Mouse (Mus musculus) embryonic facial prominence, embryonic 13.5 days (tissue): Measurements from ENCODE around the gene Olfr39. TPM values are rescaled to one million over a fixed set of nuclear protein-coding genes. Genes with fewer than 3 reads are reported as not detected.
"Not testable (repeated sequence)": the region's sequence is repeated elsewhere in the genome, so short reads cannot be mapped to it uniquely, and the experiment has no call there.

Experiments used
- ATAC-seq: fragments of 200-750 bp; cut with Nextera tagmentation; 2 replicates; pipeline ENCODE4 v1.8.0; 2017; ENCODE audit warnings: low read depth; ENCODE audit not compliant: insufficient number of reproducible peaks, insufficient read depth, low FRiP score, low TSS enrichment
- H3K27ac ChIP-seq: fragments of 300-500 bp; sonication (generic); 2 replicates; pipeline ENCODE4 v1.5.1; 2015; ENCODE audit warnings: moderate library complexity, mild to moderate bottlenecking, inconsistent platforms
- H3K27me3 ChIP-seq: fragments of 300-500 bp; sonication (generic); 2 replicates; pipeline ENCODE4 v1.6.1; 2015; ENCODE audit warnings: mild to moderate bottlenecking, inconsistent platforms
- H3K36me3 ChIP-seq: fragments of 300-500 bp; sonication (generic); 2 replicates; pipeline ENCODE4 v1.6.1; 2015; ENCODE audit warnings: mild to moderate bottlenecking, inconsistent platforms
- H3K4me1 ChIP-seq: fragments of 300-500 bp; sonication (generic); 2 replicates; pipeline ENCODE4 v1.6.1; 2015; ENCODE audit warnings: inconsistent platforms
- H3K4me2 ChIP-seq: fragments of 300-500 bp; sonication (generic); 2 replicates; pipeline ENCODE4 v1.6.1; 2015; ENCODE audit warnings: moderate library complexity, mild to moderate bottlenecking, inconsistent platforms
- H3K4me3 ChIP-seq: fragments of 300-500 bp; sonication (generic); 2 replicates; pipeline ENCODE4 v1.5.1; 2015; ENCODE audit warnings: mild to moderate bottlenecking, inconsistent platforms
- H3K9ac ChIP-seq: fragments of 300-500 bp; sonication (generic); 2 replicates; pipeline ENCODE4 v1.6.1; 2015; ENCODE audit warnings: mild to moderate bottlenecking, inconsistent platforms
- H3K9me3 ChIP-seq: fragments of 300-500 bp; sonication (generic); 2 replicates; pipeline ENCODE4 v1.6.1; 2016; ENCODE audit warnings: inconsistent platforms
- WGBS: fragments of 180-500 bp; shearing (Covaris S2); methylation state at CpG from one replicate; pipeline ENCODE4 v1.1.7; 2015; ENCODE audit warnings: mixed read lengths; 5-methylcytosine and 5-hydroxymethylcytosine counted together
- polyA plus RNA-seq: library from polyadenylated mRNA; unstranded; fragments of >200 nt; fragmentation: Nextera tagmentation; extraction: Ambion mirVana; gene quantifications from 2 replicates; pipeline ENCODE4 v1.2.1, GENCODE M21; 2015

Gene Olfr39
- polyA plus RNA-seq = not detected in 2 replicates

- no peaks in the 10 kb centered on the region for H3K27me3 ChIP-seq
- WGBS = 84% methylated on average over 1 of the region's 1 CpGs
- H3K36me3 ChIP-seq = no peaks in the 10 kb centered on the region
- H3K4me1 ChIP-seq = no peaks in the 10 kb centered on the region
- no peak within 1 kb of the TSS for H3K9ac ChIP-seq
- no peak for ATAC-seq
- H3K4me2 ChIP-seq = no peak within 1 kb of the TSS
- no peak within 1 kb of the TSS for H3K4me3 ChIP-seq
- H3K27ac ChIP-seq = no peak within 1 kb of the TSS
- no peaks in the 10 kb centered on the region for H3K9me3 ChIP-seq
Observed at GRCm38 (mm10) chr9:20282051-20282450, at the start of gene Olfr39. TSS of gene Olfr39 (plus strand) at chr9:20282351.

- Histone ChIP-seq H3K9me3 (no peaks in the 10 kb centered on the region), H3K36me3 (no peaks in the 10 kb centered on the region), H3K4me1 (no peaks in the 10 kb centered on the region), H3K4me2 (no peak within 1 kb of the TSS), H3K9ac (no peak within 1 kb of the TSS), H3K27ac (no peak within 1 kb of the TSS), H3K27me3 (no peaks in the 10 kb centered on the region), H3K4me3 (no peak within 1 kb of the TSS)
- ATAC-seq = no peak
Observed at GRCm38 (mm10) chr9:20236819-20237218, 45.3 kb upstream of the Olfr39 start, which contains the start of gene Olfr872. TSS of gene Olfr872 (plus strand) at chr9:20237119.

DNA sequence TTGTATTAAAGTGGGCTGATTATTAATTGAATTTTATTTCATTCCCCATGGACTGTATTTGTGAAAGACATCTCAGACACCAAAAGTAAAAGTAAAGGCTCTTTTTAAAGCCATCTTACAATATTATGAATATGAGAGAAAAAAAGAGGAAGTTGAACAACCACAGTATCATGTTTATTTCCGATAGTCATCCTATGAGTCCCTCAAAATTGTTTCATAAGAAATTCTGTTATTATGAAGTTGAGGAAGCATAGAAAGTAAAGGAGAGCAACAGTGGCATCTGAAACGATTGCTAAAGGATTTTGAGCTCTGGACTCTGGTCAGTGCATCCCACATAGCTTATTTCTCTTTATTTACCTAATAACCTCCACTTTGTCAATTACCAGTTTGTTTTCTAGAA, 44.8 kb upstream of the Olfr39 start:
- no peak overlapping the region for H3K4me3 ChIP-seq
- no peaks in the 10 kb centered on the region for H3K36me3 ChIP-seq
- no peak for ATAC-seq
- H3K27ac ChIP-seq = no peak overlapping the region
- no peak overlapping the region for H3K9ac ChIP-seq
- no peak overlapping the region for H3K4me2 ChIP-seq
- no peaks in the 10 kb centered on the region for H3K9me3 ChIP-seq
- no peaks in the 10 kb centered on the region for H3K27me3 ChIP-seq
- 75% methylated on average over 2 of the region's 2 CpGs for WGBS
- H3K4me1 ChIP-seq = no peaks in the 10 kb centered on the region

DNA sequence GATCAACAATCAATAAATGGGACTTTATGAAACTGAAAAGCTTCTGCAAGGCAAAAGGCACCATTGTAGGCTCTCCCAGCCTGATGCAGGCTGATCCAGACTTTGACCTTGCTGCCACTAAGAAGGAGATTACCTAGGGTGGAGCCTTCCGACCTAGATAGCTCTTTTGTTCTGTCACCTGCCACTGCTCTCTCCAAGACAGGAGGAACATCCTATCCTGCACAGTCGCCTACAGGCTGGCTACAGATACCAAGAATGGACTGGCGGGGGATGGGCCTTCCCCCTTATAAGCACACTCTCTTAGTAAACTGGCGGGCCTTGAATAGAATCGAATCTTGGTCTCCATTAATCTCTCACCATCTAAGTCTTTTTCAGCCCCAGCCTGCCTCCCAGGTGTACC, 13.4 kb downstream of the Olfr39 start:
- H3K4me3 ChIP-seq, ATAC-seq, H3K27ac ChIP-seq, H3K4me1 ChIP-seq, H3K27me3 ChIP-seq, H3K9ac ChIP-seq, H3K4me2 ChIP-seq, H3K36me3 ChIP-seq, H3K9me3 ChIP-seq: not testable (repeated sequence)
- WGBS = 82% methylated on average over 5 of the region's 5 CpGs

DNA sequence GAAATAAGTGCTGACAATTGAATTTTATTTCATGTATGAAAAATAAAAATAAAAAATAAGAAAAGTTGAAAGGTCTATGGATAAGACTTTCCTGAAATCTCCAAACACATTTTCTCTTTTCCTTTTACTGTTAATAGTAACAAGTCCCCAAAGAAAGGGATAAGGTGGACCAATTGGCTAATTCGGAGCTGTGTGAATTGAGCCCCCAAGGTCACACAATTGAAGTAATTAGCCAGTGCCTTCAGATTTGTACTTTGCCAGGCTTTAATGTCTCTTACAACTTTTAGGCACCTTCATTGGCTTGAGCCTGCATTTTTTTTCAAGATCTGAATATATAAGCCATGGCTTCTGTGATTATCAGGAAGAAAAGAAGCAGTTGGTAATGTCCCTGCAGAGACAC, 16.1 kb downstream of the Olfr39 start, which contains the start of gene Olfr873:
Gene Olfr873, plus strand, starts transcription at position 301 of the 400 bp plus-strand sequence.
- Histone ChIP-seq H3K9ac (no peak within 1 kb of the TSS), H3K36me3 (no peaks in the 10 kb centered on the region), H3K4me2 (no peak within 1 kb of the TSS), H3K9me3 (no peaks in the 10 kb centered on the region), H3K27me3 (no peaks in the 10 kb centered on the region), H3K4me1 (no peaks in the 10 kb centered on the region), H3K4me3 (no peak within 1 kb of the TSS), H3K27ac (no peak within 1 kb of the TSS)
- 82% methylated on average over 1 of the region's 1 CpGs for WGBS
- no peak for ATAC-seq

DNA sequence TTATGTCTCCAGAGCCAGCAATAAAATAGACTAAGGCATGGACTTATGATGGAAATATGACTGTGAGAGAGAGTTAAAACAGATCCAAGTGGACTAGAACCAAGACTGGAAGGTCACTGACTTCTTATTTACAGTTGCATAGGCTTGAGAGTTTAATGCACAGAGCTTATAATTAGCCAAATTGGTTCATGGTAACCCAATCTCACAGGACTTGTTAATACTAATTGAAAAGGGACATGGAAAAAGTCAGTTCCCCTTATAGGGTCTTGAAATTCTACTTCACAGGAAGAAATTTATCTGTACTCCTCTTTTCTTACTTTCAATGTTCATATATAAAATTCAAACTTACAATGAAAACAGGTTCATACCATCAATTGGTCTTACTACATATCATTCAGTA, 53.8 kb downstream of the Olfr39 start, which contains the start of gene Olfr18:
Gene Olfr18, minus strand, starts transcription at position 101 of the 400 bp plus-strand sequence.
- Histone ChIP-seq H3K9me3 (no peaks in the 10 kb centered on the region), H3K27me3 (no peaks in the 10 kb centered on the region), H3K9ac (no peak within 1 kb of the TSS), H3K4me1 (no peaks in the 10 kb centered on the region), H3K4me3 (no peak within 1 kb of the TSS), H3K36me3 (no peaks in the 10 kb centered on the region), H3K4me2 (no peak within 1 kb of the TSS), H3K27ac (no peak within 1 kb of the TSS)
- no peak for ATAC-seq

Other genes starting within 250 kb of the Olfr39 start
- gene Olfr867, start 224.8 kb upstream of the Olfr39 start, polyA plus RNA-seq = not detected in 2 replicates
- not detected in 2 replicates for gene Olfr868, start 183.7 kb upstream of the Olfr39 start, polyA plus RNA-seq
- gene Olfr869, start 153.3 kb upstream of the Olfr39 start, polyA plus RNA-seq = not detected in 2 replicates
- not detected in 2 replicates for gene Olfr870, start 108.3 kb upstream of the Olfr39 start, polyA plus RNA-seq
- gene Olfr871, start 70.1 kb upstream of the Olfr39 start, polyA plus RNA-seq = not detected in 2 replicates
- gene Olfr872, start 45.2 kb upstream of the Olfr39 start, polyA plus RNA-seq = not detected in 2 replicates
- 0.10 TPM in 1 of 2 replicates, not detected in the other for gene Olfr873, start 16.2 kb downstream of the Olfr39 start, polyA plus RNA-seq
- not detected in 2 replicates for gene Olfr18, start 53.7 kb downstream of the Olfr39 start, polyA plus RNA-seq
- 33.3 and 37.6 TPM in 2 replicates for gene Zfp560, start 102.8 kb downstream of the Olfr39 start, polyA plus RNA-seq
- gene Zfp26, start 177.8 kb downstream of the Olfr39 start, polyA plus RNA-seq = 18.2 and 18.7 TPM in 2 replicates
- 23.5 and 23.9 TPM in 2 replicates for gene Zfp426, start 210.4 kb downstream of the Olfr39 start, polyA plus RNA-seq
- 148 and 158 TPM in 2 replicates for gene Zfp266, start 239.1 kb downstream of the Olfr39 start, polyA plus RNA-seq